Mouse (Mus musculus): ENCODE results near the gene Appl2. TPM values are rescaled to one million over a fixed set of nuclear protein-coding genes. Genes with fewer than 3 reads are reported as not detected.

The Appl2 gene
- total and polyA plus RNA-seq, 3 experiments = 0.15 to 0.99 TPM; not detected in 1

DNA sequence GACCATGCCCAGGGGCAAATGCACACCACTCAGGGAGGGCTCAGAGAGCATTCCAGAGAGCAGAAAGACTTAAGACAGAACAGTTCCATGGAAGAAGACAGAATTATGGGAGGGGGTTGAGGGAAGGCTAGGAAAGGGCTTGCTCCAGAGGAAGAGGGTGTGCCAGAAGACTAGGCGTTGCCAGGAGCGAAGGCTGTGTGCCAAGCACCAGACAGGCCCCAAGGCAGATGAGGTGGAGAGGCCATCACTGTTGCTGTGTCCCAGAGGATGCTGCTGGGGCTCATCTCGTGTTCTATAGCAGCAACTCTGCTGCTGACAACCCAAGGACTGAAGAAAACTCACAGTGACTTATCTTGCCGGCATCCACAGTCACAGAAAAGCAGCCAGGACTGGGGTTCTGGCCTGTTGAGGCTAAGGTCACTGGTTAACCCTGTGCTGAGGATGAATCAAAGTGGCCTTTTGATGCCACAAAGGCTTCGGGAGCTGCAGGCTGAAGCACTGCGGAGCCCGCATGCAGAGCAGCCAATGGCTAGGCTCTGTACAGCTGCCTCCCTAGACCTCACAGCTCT, 15.6 kb downstream of the Appl2 start:
- H3K79me2 ChIP-seq (ENCODE audit: control insufficient read depth, insufficient read depth, low read length, poor library complexity) = no peaks in the 10 kb centered on the region
- TF ChIP-seq E2F4 (IDR thresholded peaks at IDR 0.05; ENCODE audit: borderline replicate concordance, low read depth, low read length) = no peak
- no peak for TF ChIP-seq ELF1 (IDR thresholded peaks at IDR 0.05; ENCODE audit: low read depth, low read length)
- no peak for TF ChIP-seq ZMIZ1 (IDR thresholded peaks at IDR 0.05; ENCODE audit: low read depth, low read length)
- TF ChIP-seq MAFK (IDR thresholded peaks at IDR 0.05; ENCODE audit: borderline replicate concordance, low read depth, low read length) = no peak
- no peak for TF ChIP-seq NRF1 (IDR thresholded peaks at IDR 0.05; ENCODE audit: insufficient read depth, low read depth, low read length, poor library complexity, severe bottlenecking)
- TF ChIP-seq ZNF384 (IDR thresholded peaks at IDR 0.05; ENCODE audit: low read depth, low read length) = no peak
- TF ChIP-seq MXI1 (IDR thresholded peaks at IDR 0.05; ENCODE audit: low read depth, low read length) = no peak
- no peak for TF ChIP-seq EP300 (IDR thresholded peaks at IDR 0.05; ENCODE audit: low read depth in 1 of 2, low read length in 2 of 2)
- no peak for TF ChIP-seq MAZ (IDR thresholded peaks at IDR 0.05; ENCODE audit: low read depth, low read length)
- TF ChIP-seq BHLHE40 (IDR thresholded peaks at IDR 0.05; ENCODE audit: borderline replicate concordance, low read depth, low read length) = no peak
- no peak for TF ChIP-seq USF1 (IDR thresholded peaks at IDR 0.05; ENCODE audit: low read depth, low read length)

GRCm38 (mm10) chr10:83631775-83632174, 16.8 kb downstream of the Appl2 start:
- H3K79me2 ChIP-seq (ENCODE audit: control insufficient read depth, insufficient read depth, low read length, poor library complexity) = no peaks in the 10 kb centered on the region
- H3K9ac ChIP-seq (ENCODE audit: control insufficient read depth, low read depth, low read length, poor library complexity, severe bottlenecking) = no peak overlapping the region
- no peaks in the 10 kb centered on the region for H3K9me3 ChIP-seq (replicated peaks; ENCODE audit: insufficient read depth, low read length)
- DNase-seq (ENCODE audit: low read depth, low spot score) = no peak
- peaks cover 0 to 2% of the 10 kb centered on the region in 2 experiments; a peak in 1 of 4 replicates for H3K4me1 ChIP-seq (ENCODE audit: control insufficient read depth in 1 of 2, insufficient read depth in 2 of 2, low read length in 2 of 2)
- no peak overlapping the region for H3K27ac ChIP-seq (ENCODE audit: control insufficient read depth, low read depth, low read length)
- no peak overlapping the region for H3K4me3 ChIP-seq (ENCODE audit: control insufficient read depth in 1 of 2, insufficient read depth in 1 of 2, low read depth in 2 of 2, low read length in 2 of 2)
- peaks cover 0 to 2% of the 10 kb centered on the region in 2 experiments; a peak in 1 of 4 replicates for H3K27me3 ChIP-seq (ENCODE audit: control insufficient read depth in 1 of 2, insufficient read depth in 2 of 2, low read length in 2 of 2)
- no peak for TF ChIP-seq ZC3H11A (IDR thresholded peaks at IDR 0.05; ENCODE audit: low read depth, low read length)
- no peak for TF ChIP-seq USF1 (IDR thresholded peaks at IDR 0.05; ENCODE audit: low read depth, low read length)
- no peak for TF ChIP-seq NRF1 (IDR thresholded peaks at IDR 0.05; ENCODE audit: insufficient read depth, low read depth, low read length, poor library complexity, severe bottlenecking)
- no peak for TF ChIP-seq ETS1 (IDR thresholded peaks at IDR 0.05; ENCODE audit: low read depth, low read length)
- no peak for TF ChIP-seq TBP (IDR thresholded peaks at IDR 0.05; ENCODE audit: low read depth, low read length)
- no peak for TF ChIP-seq MYC (IDR thresholded peaks at IDR 0.05; ENCODE audit: low read depth, low read length)
- TF ChIP-seq RCOR1 (IDR thresholded peaks at IDR 0.05; ENCODE audit: low read depth, low read length) = no peak
- TF ChIP-seq UBTF (IDR thresholded peaks at IDR 0.05; ENCODE audit: borderline replicate concordance, insufficient read depth, low read depth, low read length) = no peak
- no peak for TF ChIP-seq EP300 (IDR thresholded peaks at IDR 0.05; ENCODE audit: low read depth in 1 of 2, low read length in 2 of 2)
- TF ChIP-seq TCF12 (IDR thresholded peaks at IDR 0.05; ENCODE audit: low read depth, low read length) = no peak
- no peaks in the 10 kb centered on the region for H3K36me3 ChIP-seq (ENCODE audit: control insufficient read depth in 1 of 2, insufficient read depth in 2 of 2, low read length in 2 of 2)

More for the DNA sequence above, 15.6 kb downstream of the Appl2 start:
- Histone ChIP-seq H3K4me3 (ENCODE audit: control insufficient read depth in 1 of 2, insufficient read depth in 1 of 2, low read depth in 2 of 2, low read length in 2 of 2) (no peak overlapping the region), H3K4me1 (ENCODE audit: control insufficient read depth in 1 of 2, insufficient read depth in 2 of 2, low read length in 2 of 2) (peaks cover 0 to 2% of the 10 kb centered on the region in 2 experiments; a peak in 1 of 4 replicates), H3K36me3 (ENCODE audit: control insufficient read depth in 1 of 2, insufficient read depth in 2 of 2, low read length in 2 of 2) (no peaks in the 10 kb centered on the region), H3K9me3 (replicated peaks; ENCODE audit: insufficient read depth, low read length) (no peaks in the 10 kb centered on the region), H3K27me3 (ENCODE audit: control insufficient read depth in 1 of 2, insufficient read depth in 2 of 2, low read length in 2 of 2) (0 out of 4 replicates have a peak, but pooled peaks cover 0 to 2% of the 10 kb centered on the region in 2 experiments), H3K9ac (ENCODE audit: control insufficient read depth, low read depth, low read length, poor library complexity, severe bottlenecking) (no peak overlapping the region), H3K27ac (ENCODE audit: control insufficient read depth, low read depth, low read length) (no peak overlapping the region)
- no peak for DNase-seq (ENCODE audit: low read depth, low spot score)
